Mouse (Mus musculus) lung, postnatal 14 days (tissue): ENCODE results near the gene Pacs2.

ENCODE experiments used
- DNase-seq: peaks from one replicate; pipeline ENCODE4 v3.0.0; 2021

Gene Pacs2

DNA sequence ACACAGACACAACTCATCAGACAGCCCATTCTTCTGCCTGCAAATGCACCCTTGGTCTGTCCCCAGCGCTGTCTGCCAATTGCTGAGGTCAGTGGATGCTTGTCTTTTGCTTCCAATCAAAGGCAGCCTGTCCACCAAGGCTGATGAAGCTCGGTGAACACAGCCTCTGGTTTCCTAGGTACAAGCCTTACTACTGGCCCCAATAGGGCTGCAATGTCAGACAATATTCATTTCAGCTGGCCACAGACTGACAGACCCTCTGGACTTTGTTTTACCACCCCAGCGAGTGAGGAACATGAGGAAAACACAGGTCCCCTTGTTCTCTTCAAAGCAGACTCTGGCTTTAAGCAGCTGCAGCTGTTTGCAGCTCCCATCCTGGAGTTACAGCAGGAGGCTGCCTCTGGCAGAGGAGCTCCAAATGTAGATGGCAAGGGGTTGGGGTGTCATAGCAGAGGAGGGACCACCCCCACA is 1.3 kb upstream of the Pacs2 start:
- peak; percentile 38 for DNase-seq

DNA sequence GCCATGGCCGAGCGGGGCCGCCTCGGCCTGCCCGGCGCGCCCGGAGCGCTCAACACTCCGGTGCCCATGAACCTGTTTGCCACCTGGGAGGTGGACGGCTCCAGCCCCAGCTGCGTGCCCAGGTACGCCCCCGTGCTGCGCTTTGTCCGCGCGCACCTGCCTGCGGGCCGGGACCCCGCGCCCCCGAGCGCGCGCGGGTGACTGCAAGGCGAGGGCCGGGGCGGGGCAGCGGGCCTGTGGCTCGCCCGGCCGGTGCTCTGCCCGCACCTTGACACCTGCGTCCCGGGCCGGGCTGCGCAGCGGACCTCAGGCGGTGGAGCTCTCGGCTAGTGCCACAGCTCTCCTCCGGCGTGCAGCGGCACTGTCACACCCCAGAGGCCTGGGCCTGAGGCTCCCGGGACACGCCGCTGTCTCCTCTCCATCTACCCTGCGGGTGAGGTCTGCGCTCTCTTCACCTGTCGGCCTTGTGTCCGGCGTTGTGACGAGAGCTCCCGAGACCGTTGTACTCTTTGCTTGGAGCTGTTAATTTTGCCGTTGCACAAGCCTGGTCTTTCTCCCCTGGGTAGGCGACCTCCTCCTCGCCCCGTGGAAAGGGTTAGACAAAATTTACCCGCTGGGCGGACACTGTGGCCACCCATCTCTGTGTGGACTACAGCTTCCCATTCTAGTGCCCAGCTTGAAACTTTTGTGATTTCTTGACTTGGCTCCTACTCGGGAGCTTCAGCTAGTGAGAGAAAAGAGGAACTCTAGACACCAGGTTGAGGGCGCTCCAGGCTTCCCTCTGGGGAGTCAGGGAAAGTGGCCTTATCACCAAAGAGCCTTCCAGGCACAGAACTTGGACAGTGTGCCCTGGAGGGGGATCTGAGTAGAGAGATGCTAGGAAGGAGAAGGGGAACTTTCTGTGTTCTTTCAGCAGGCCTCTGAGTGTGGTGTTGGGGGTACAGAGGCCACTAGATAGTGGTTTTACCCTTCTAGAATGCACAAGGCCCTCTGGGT is 551 bp downstream of the Pacs2 start:
- peak; percentile 33 for DNase-seq

DNA sequence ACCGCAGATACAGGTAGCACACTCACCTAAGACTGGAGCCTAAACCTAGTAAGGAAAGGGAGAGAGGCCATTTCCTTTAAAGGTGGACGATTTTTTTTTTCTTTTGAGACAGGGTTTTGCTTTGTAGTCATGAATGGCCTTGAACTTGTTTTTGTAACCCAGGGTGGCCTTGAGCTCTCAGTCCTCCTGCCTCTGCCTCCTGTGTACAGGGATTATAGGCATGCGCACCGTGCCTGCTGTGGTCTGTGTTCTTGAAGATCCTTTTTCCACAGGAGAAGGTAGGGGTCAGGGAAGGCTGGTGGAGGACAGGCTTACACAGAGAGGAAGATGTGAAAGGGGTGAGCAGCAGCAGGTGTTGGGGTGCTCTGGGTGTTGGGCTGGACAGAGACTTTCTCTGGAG is 1.6 kb downstream of the Pacs2 start:
- no peak for DNase-seq

- DNase-seq = no peak
Observed at GRCm38 (mm10) chr12:113016976-113017375, 2.7 kb downstream of the Pacs2 start.

DNA sequence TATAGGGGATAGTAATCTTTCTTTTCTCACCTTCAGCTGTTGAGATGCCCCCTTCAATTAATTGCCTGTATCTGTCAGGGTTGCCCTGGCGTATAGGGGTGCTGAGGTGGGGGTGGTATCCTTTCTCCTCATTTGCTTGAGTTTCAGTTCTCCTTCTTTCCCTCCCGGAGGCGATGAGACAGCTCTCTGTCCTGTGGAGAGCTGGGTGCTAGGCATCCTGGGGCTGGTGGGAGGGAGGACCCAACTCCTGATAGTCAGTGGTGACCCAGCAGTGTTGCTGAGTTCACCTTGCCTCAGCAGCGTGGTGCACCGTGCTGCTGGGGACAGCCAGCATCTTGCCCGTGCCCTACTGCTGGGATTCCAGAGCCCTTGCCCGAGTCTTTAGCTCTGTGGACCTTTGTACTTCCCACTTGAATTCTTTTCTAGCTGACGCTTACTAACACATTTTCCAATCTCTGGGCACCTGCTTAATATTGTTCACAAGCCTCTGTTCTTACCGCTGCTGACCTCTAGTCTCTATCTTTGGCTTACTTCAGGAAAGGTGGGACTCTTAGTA is 3.2 kb downstream of the Pacs2 start:
- no peak for DNase-seq

GRCm38 (mm10) chr12:113018763-113019162 is 4.5 kb downstream of the Pacs2 start:
- DNase-seq = no peak

GRCm38 (mm10) chr12:113021488-113021887 is 7.2 kb downstream of the Pacs2 start:
- no peak for DNase-seq

DNA sequence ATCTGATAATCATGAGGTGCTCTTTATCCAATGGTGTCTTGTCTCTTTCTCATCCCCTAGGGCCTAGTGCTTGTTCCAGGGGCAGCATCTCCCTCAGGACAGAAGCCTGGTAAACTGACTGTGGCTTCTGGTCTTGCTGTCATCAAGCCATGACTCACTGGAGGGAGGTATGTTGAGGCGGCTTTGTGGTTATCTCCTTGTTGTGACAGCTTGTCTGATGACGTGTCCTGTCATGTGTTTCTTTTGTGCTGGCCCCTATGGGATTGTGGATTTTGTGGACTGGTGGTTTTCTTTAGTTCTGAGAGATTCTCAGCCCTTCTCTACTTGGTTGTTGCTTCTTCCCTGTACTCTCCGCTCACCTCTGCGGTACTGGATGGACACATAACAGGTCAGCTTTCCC is 8.8 kb downstream of the Pacs2 start:
- no peak for DNase-seq

DNA sequence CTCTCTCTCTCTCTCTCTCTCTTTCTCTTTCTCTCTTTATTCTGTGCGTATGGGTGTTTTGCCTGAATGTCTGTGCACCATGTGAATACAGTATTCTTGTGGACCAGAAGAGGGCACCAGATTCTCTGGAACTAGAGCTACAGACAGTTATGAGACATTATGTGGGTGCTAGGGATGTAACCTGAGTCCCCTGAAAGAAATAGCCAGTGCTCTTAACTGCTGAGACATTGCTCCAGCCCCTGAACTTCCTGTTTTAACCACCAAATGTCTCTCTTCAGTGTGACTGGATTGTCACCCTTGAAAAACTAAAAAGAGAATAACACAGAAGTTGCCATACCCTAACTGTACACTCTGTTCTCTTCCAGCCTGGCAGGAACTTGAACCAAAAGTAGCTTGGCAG is 12.2 kb downstream of the Pacs2 start:
- DNase-seq = no peak

DNA sequence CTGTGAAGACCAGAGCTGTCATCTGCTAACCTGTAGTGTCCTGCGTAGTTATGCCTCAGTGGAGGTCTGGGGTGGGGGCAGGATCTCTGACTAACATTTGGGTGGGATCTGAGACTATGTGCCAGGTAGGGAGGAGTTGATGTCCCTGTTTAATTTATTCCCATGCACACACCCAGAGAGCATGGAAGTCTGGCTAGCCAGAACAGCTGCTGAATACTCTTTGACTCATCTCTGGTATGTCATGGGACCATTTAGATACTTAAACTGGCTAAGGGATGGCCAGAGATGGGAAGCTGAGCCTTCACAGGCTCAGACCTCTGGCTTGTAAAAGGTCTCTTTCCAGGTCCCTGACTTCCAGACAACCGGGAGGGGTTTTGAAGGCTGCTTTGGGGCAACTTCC is 13.2 kb downstream of the Pacs2 start:
- no peak for DNase-seq

DNA sequence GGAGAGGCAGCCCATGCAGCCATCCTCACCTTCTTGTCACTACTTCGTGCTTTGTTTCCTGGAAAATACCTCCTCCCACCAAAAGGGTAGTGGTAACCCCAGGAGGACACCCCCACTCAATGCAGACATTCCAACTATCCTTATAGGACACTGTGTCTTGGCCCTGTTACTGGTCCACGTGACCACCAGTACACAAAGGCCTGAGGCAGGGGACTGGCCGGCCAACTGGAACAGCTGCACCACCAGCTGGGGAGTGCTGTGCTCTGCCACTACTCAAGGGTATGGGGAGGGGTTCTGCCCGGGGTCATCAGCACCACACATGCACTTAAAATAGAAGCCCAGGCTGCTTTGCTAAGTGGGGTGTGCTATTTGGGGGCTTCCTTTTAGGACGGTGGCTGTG is 13.8 kb downstream of the Pacs2 start:
- DNase-seq = no peak

DNA sequence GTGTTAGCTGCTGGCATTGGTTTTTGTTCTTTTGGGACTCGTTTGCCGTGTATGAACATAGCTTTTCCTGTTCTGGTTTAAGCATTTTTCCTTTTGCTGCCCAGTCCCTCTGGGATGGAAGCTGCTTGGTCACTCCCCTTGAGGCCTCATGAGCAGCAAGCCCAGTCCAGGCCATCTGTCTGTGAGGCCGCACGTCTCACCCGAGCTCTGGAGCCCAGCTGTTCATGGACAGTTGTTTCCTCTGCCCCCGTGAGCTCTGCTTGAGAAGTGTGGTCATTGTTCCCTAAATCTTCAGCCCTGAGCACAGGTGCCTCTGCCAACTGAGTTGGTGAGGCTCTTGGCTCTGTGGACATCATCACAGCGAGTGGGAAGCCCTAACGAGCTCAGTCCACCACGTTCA is 14.6 kb downstream of the Pacs2 start:
- no peak for DNase-seq

- no peak for DNase-seq
Observed at GRCm38 (mm10) chr12:113030046-113030445, 15.7 kb downstream of the Pacs2 start.

GRCm38 (mm10) chr12:113030993-113031392 is 16.7 kb downstream of the Pacs2 start:
- DNase-seq = no peak

GRCm38 (mm10) chr12:113031441-113031840 is 17.1 kb downstream of the Pacs2 start:
- no peak for DNase-seq

DNA sequence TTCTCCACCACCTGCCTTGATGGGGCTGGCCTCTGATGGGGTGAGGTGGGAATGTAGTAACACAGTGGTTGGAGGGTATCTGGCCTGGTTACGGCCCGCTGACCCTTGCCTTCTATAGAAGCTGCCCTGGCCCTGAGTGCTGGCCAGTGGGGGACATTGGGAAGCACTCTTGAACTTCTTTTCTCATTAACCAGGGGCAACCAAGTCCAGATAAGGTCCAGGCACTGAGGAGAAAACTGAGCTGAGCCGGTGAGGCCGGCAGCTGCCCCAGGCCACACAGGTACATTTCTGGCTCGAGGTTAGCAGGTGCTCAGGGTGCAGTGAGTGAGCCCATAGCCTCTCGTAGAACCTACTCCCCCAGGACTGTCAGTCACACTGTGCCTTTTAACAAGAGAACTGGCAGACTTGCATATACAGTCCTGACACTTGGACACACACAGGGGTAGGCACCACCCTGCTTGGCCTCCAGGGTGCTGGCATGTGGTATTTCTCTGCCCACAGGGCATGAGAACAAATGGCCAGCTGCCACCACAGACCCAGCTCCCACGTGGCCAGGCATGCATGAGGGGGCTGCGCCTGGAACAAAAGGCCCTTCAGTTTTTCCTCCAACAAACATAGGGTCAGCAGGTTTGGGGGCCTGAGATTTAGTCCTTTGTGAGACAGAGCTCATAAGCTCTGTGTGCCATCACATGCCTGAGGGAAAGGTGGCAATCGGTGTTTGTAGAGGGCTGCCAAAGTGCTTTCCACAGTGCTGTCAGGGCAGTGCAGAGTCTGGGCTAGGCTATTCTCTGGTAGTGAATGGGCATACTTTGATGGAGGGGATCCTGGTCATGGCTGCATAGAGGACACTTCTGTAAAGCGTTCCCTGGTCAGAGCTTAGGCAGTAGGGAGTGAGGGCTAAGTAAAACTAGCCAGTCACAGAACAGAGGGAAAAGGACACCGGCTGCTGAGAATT is 18.3 kb downstream of the Pacs2 start:
- DNase-seq = no peak

- no peak for DNase-seq
Observed at GRCm38 (mm10) chr12:113035093-113035492, 20.8 kb downstream of the Pacs2 start.

DNA sequence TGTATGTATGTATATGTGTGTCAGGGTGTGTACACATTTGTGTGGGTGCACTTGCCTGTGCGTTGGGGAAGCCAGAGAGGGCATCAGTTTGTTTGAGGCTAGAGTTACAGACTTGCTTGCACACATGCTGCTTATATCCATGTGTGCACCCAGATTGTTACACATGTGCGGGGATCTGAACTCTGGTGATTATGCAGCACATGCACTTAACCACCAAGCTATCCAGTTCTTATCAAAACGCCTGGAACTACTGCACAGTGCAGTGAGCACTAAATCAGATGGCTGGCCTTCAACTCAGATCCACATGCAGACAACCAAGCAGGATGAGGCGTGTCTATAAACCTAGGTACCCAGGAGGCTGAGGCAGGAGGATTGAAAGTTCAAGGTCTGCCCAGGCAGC is 22.7 kb downstream of the Pacs2 start:
- no peak for DNase-seq

DNA sequence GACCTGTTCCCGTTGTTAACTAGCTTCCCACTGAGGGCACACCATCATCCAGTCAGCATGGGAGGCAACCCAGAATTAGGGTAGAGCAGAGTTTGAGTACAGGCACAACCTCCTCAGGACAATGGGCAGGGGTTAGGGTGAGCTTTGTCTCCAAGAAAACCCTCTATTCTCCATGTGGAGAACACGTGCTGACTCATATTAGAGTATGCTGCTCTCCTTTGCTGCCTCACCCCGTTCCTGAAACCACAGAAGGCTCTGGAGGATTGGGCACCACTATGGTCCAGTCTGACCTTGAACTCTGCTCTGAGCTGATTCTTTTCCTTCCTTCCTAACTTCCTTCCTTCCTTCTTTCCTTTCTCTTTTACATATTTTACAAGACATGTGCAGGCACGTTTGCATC is 24.1 kb downstream of the Pacs2 start:
- no peak for DNase-seq

DNA sequence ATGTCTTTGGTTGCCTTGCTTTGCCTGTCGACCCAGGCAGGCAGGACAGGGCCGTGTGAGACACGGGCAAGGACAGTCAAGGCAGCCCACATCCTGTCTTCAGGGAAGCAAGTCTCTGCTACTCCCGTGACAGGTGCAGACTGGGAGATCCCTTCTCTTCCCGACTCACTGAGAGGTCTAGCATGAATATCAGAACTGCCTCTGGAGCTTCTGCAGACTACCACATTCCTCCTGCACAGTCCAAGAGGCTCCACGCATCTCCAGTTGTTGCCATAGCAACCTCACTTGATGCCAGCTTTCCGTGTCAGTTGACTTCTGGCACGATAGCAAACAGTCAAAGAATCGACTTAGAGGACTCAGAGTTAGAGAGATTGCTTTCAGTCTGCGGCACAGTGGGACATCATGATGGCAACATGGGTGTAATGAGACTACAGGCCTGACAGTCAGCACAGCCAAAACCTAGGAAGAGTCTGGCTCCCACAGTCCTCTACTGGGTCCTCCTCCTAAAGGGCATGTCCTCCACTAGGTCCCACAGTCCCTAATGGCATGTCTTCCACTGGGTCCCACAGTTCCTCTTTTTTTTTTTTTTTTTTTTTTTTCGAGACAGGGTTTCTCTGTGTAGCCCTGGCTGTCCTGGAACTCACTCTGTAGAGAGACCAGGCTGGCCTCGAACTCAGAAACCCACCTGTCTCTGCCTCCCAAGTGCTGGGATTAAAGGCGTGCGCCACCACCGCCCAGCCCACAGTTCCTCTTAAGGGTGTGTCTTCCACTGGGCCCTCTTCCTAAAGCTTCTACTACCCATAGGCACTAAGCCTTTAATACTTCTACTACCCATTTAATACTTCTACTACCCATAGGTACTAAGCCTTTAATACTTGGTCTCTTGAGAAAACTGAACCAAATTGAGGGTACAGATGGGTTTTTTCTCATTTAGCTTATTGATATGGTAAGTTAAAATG is 27.5 kb downstream of the Pacs2 start:
- DNase-seq = peak; percentile 32

DNA sequence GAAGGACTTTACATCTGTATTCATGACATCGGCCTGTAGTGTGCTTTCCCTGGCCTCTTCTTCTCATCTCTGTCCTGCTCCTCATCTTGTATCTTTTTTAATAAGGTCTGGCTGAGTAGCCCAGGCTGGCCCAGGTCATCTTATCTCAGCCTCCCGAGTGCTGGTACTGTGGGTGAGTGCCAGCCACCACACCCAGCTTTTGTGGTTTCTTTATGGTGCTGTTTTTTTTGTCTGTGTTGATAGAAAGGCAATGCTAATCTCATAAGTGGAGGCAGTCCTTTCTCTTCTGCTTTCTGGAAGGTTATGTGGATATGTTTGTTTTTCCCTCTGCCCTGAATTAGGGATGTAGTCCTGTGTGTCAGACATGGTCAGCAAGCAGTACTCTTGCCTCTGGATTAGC is 28.2 kb downstream of the Pacs2 start:
- no peak for DNase-seq
